16 mouse cellular contexts compared by ENCODE assay signal in the genomic region with DNA sequence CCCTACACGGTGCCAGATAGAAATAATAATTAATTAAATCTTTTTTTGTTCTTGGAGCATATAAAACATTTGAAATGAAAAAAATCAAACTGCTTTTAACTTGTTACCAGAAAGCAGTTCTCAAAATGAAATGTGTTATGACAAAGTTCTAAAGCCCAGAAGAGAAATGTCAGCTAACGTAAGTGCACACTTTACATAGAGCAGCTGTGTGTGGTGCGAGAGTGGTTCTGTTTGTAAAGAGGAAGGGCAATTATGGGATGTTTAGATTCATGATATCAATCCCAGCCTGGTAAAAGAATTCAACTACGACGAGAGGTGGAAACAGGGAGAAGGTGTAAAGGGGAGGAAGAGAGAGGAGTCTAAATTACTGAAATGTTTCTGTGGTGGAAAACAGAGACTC.
"Had no signal": no experiment of that assay in that cellular context is flagged by ENCODE, and none has a peak within 500 bp of the region (broad histone marks: within the 10 kb centered on the region; RNA-seq: fewer than 3 reads in every experiment).

No protein-coding gene starts in this region.

- H3K4me1 ChIP-seq: limb, embryonic 15.5 days had no signal

- H3K27ac ChIP-seq: hindbrain, postnatal 0 days; limb, embryonic 12.5 days; limb, embryonic 15.5 days; liver, embryonic 14.5 days had no signal

- H3K27me3 ChIP-seq: kidney, embryonic 15.5 days; limb, embryonic 12.5 days; limb, embryonic 15.5 days had no signal

- ATAC-seq: hindbrain, postnatal 0 days; inflammation-experienced regulatory T-cells, adult 6 months; liver, postnatal 0 days had no signal

- H3K9me3 ChIP-seq: kidney, embryonic 15.5 days; limb, embryonic 12.5 days; limb, embryonic 15.5 days had no signal

- DNase-seq: kidney, adult 8-10 months; kidney, postnatal 14 days; kidney, postnatal 4 days; left cerebral cortex, postnatal 4 days; liver, postnatal 0 days; lung, postnatal 4 days; midbrain, embryonic 14.5 days; thymus, postnatal 25 days had no signal

- H3K9ac ChIP-seq: kidney, embryonic 15.5 days; limb, embryonic 12.5 days; limb, embryonic 15.5 days; liver, embryonic 14.5 days; liver, postnatal 0 days had no signal

- H3K4me3 ChIP-seq: kidney, embryonic 15.5 days; limb, embryonic 12.5 days; limb, embryonic 15.5 days had no signal

- H3K4me2 ChIP-seq: kidney, embryonic 15.5 days; limb, embryonic 12.5 days; limb, embryonic 15.5 days; liver, embryonic 11.5 days; midbrain, embryonic 11.5 days had no signal

- H3K36me3 ChIP-seq: limb, embryonic 12.5 days; limb, embryonic 15.5 days had no signal
